Mouse (Mus musculus): ENCODE data around the gene Eif2ak3. TPM values are rescaled to one million over a fixed set of nuclear protein-coding genes. Genes with fewer than 3 reads are reported as not detected.

Gene Eif2ak3
- total and polyA plus RNA-seq, 2 experiments from 2014 or later, result 8.3 to 22.3 TPM

GRCm38 (mm10) chr6:70806514-70806912, 37.8 kb upstream of the Eif2ak3 start:
- Histone ChIP-seq H3K9ac (no peak overlapping the region), H3K27ac (ENCODE audit: low read depth, low read length) (no peak overlapping the region), H3K4me3 (ENCODE audit: low read depth, low read length) (no peak overlapping the region), H3K4me2 (ENCODE audit: low read depth) (peak overlapping the region; percentile 35; the same call in 1 of the 2 replicates), H3K36me3 (ENCODE audit: insufficient read depth) (no peaks in the 10 kb centered on the region), H3K9me3 (ENCODE audit: low read length) (no peaks in the 10 kb centered on the region), H3K27me3 (ENCODE audit: insufficient read depth, low read length) (no peaks in the 10 kb centered on the region), H3K4me1 (ENCODE audit: insufficient read depth) (no peaks in the 10 kb centered on the region)
- ATAC-seq (no peak), DNase-seq (no peak)
- WGBS, result 52% methylated on average over 1 of the region's 1 CpGs
- TF ChIP-seq CTCF (IDR thresholded peaks at IDR 0.05; ENCODE audit: low read depth), result no peak

GRCm38 (mm10) chr6:70810524-70810923, 33.8 kb upstream of the Eif2ak3 start:
- no peak for ATAC-seq
- Histone ChIP-seq H3K27me3 (ENCODE audit: insufficient read depth, low read length) (no peaks in the 10 kb centered on the region), H3K36me3 (ENCODE audit: insufficient read depth) (no peaks in the 10 kb centered on the region), H3K4me2 (ENCODE audit: low read depth) (no peak overlapping the region), H3K9ac (no peak overlapping the region), H3K9me3 (ENCODE audit: low read length) (no peaks in the 10 kb centered on the region), H3K4me3 (ENCODE audit: low read depth, low read length) (no peak overlapping the region), H3K4me1 (ENCODE audit: insufficient read depth) (no peaks in the 10 kb centered on the region), H3K27ac (ENCODE audit: low read depth, low read length) (no peak overlapping the region)
- WGBS, result 90% methylated on average over 1 of the region's 1 CpGs
- no peak for TF ChIP-seq CTCF (IDR thresholded peaks at IDR 0.05; ENCODE audit: low read depth)
- no peak for DNase-seq

- Histone ChIP-seq H3K9ac (no peak overlapping the region), H3K4me3 (ENCODE audit: low read depth, low read length) (no peak overlapping the region), H3K4me2 (ENCODE audit: low read depth) (no peak overlapping the region), H3K27ac (ENCODE audit: low read depth, low read length) (no peak overlapping the region), H3K27me3 (ENCODE audit: insufficient read depth, low read length) (no peaks in the 10 kb centered on the region), H3K9me3 (ENCODE audit: low read length) (no peaks in the 10 kb centered on the region), H3K4me1 (ENCODE audit: insufficient read depth) (no peaks in the 10 kb centered on the region), H3K36me3 (ENCODE audit: insufficient read depth) (no peaks in the 10 kb centered on the region)
- peak; percentile 73 for ATAC-seq
- DNase-seq, result peak; percentile 87
- 21% methylated on average over 6 of the region's 6 CpGs for WGBS
- TF ChIP-seq CTCF (IDR thresholded peaks at IDR 0.05; ENCODE audit: low read depth), result peak; percentile 91
Measured at GRCm38 (mm10) chr6:70811557-70812525, 32.5 kb upstream of the Eif2ak3 start.

- Histone ChIP-seq H3K9me3 (ENCODE audit: low read length) (no peaks in the 10 kb centered on the region), H3K4me2 (ENCODE audit: low read depth) (no peak overlapping the region), H3K9ac (no peak overlapping the region), H3K27ac (ENCODE audit: low read depth, low read length) (no peak overlapping the region), H3K4me1 (ENCODE audit: insufficient read depth) (no peaks in the 10 kb centered on the region), H3K36me3 (ENCODE audit: insufficient read depth) (no peaks in the 10 kb centered on the region), H3K27me3 (ENCODE audit: insufficient read depth, low read length) (no peaks in the 10 kb centered on the region), H3K4me3 (ENCODE audit: low read depth, low read length) (no peak overlapping the region)
- DNase-seq, result no peak
- WGBS, result 55% methylated on average over 4 of the region's 4 CpGs
- ATAC-seq, result no peak
- TF ChIP-seq CTCF (IDR thresholded peaks at IDR 0.05; ENCODE audit: low read depth), result no peak
Measured at GRCm38 (mm10) chr6:70812526-70812895, 31.8 kb upstream of the Eif2ak3 start.

GRCm38 (mm10) chr6:70813921-70814628, 30.2 kb upstream of the Eif2ak3 start:
- no peak overlapping the region for H3K4me3 ChIP-seq (ENCODE audit: low read depth, low read length)
- ATAC-seq (no peak), DNase-seq (no peak)
- H3K4me2 ChIP-seq (ENCODE audit: low read depth), result no peak overlapping the region
- H3K4me1 ChIP-seq (ENCODE audit: insufficient read depth), result no peaks in the 10 kb centered on the region
- no peak for TF ChIP-seq CTCF (IDR thresholded peaks at IDR 0.05; ENCODE audit: low read depth)
- H3K9ac ChIP-seq, result no peak overlapping the region
- H3K9me3 ChIP-seq (ENCODE audit: low read length), result no peaks in the 10 kb centered on the region
- H3K27me3 ChIP-seq (ENCODE audit: insufficient read depth, low read length), result no peaks in the 10 kb centered on the region
- 88% methylated on average over 18 of the region's 18 CpGs for WGBS
- H3K27ac ChIP-seq (ENCODE audit: low read depth, low read length), result no peak overlapping the region
- no peaks in the 10 kb centered on the region for H3K36me3 ChIP-seq (ENCODE audit: insufficient read depth)

- Histone ChIP-seq H3K4me3 (ENCODE audit: low read depth, low read length) (no peak overlapping the region), H3K27ac (ENCODE audit: low read depth, low read length) (no peak overlapping the region), H3K9ac (no peak overlapping the region), H3K36me3 (ENCODE audit: insufficient read depth) (no peaks in the 10 kb centered on the region), H3K4me2 (ENCODE audit: low read depth) (no peak overlapping the region), H3K4me1 (ENCODE audit: insufficient read depth) (no peaks in the 10 kb centered on the region), H3K9me3 (ENCODE audit: low read length) (no peaks in the 10 kb centered on the region), H3K27me3 (ENCODE audit: insufficient read depth, low read length) (no peaks in the 10 kb centered on the region)
- no peak for TF ChIP-seq CTCF (IDR thresholded peaks at IDR 0.05; ENCODE audit: low read depth)
- ATAC-seq (no peak), DNase-seq (no peak)
- WGBS, result 89% methylated on average over 4 of the region's 4 CpGs
Measured at GRCm38 (mm10) chr6:70814629-70814950, 29.7 kb upstream of the Eif2ak3 start.

GRCm38 (mm10) chr6:70815471-70815870, 28.8 kb upstream of the Eif2ak3 start:
- Histone ChIP-seq H3K27me3 (ENCODE audit: insufficient read depth, low read length) (no peaks in the 10 kb centered on the region), H3K4me1 (ENCODE audit: insufficient read depth) (no peaks in the 10 kb centered on the region), H3K9me3 (ENCODE audit: low read length) (no peaks in the 10 kb centered on the region), H3K4me3 (ENCODE audit: low read depth, low read length) (no peak overlapping the region), H3K36me3 (ENCODE audit: insufficient read depth) (no peaks in the 10 kb centered on the region), H3K9ac (no peak overlapping the region), H3K4me2 (ENCODE audit: low read depth) (no peak overlapping the region), H3K27ac (ENCODE audit: low read depth, low read length) (no peak overlapping the region)
- no peak for TF ChIP-seq CTCF (IDR thresholded peaks at IDR 0.05; ENCODE audit: low read depth)
- WGBS, result 88% methylated on average over 8 of the region's 8 CpGs
- ATAC-seq (no peak), DNase-seq (no peak)
